Mouse (Mus musculus): ENCODE data around the gene Dpf3. TPM values are rescaled to one million over a fixed set of nuclear protein-coding genes. Genes with fewer than 3 reads are reported as not detected.

Dpf3 gene
- polyA plus RNA-seq, 1 experiment from 2014 or later = 3.0 TPM

GRCm38 (mm10) chr12:83466053-83466452, 21.5 kb downstream of the Dpf3 start:
- no peak overlapping the region for H3K4me2 ChIP-seq
- H3K4me3 ChIP-seq = no peak overlapping the region
- H3K9ac ChIP-seq = no peak overlapping the region
- H3K9me3 ChIP-seq = no peaks in the 10 kb centered on the region
- no peaks in the 10 kb centered on the region for H3K27me3 ChIP-seq
- no peak overlapping the region for H3K27ac ChIP-seq
- no peaks in the 10 kb centered on the region for H3K36me3 ChIP-seq
- 72% methylated on average over 4 of the region's 4 CpGs for WGBS
- no peak for ATAC-seq (ENCODE audit: insufficient number of reproducible peaks, insufficient read depth, low FRiP score, low TSS enrichment, low read depth)
- peaks cover 5% of the 10 kb centered on the region for H3K4me1 ChIP-seq

DNA sequence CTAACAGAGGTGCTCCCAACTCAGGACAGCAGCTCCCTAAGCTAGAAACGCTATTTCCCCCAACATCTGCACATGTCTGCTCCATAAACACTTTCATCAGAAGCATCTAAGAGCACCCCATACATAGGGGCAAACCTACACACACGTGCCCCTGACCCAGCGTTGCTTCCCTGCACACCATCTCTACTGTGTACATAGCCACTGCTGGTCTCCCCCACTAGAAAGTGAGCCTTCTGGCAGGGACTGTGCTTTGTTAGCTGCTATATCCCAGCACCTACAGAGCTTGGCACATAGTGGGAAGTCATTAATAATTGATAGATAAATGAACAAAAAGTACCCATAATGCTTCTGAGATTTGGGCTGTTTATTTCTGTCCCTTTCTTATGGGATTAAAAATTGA, 27.2 kb downstream of the Dpf3 start:
- Histone ChIP-seq H3K9ac (no peak overlapping the region), H3K27ac (no peak overlapping the region), H3K9me3 (no peaks in the 10 kb centered on the region), H3K4me2 (no peak overlapping the region), H3K36me3 (no peaks in the 10 kb centered on the region), H3K27me3 (no peaks in the 10 kb centered on the region), H3K4me1 (no peaks in the 10 kb centered on the region), H3K4me3 (no peak overlapping the region)
- no peak for ATAC-seq (ENCODE audit: insufficient number of reproducible peaks, insufficient read depth, low FRiP score, low TSS enrichment, low read depth)
- WGBS = 81% methylated on average over 3 of the region's 3 CpGs

GRCm38 (mm10) chr12:83454697-83455321, 32.7 kb downstream of the Dpf3 start:
- H3K4me3 ChIP-seq = no peak overlapping the region
- H3K27ac ChIP-seq = no peak overlapping the region
- H3K27me3 ChIP-seq = no peaks in the 10 kb centered on the region
- no peak overlapping the region for H3K4me2 ChIP-seq
- no peaks in the 10 kb centered on the region for H3K4me1 ChIP-seq
- ATAC-seq (ENCODE audit: insufficient number of reproducible peaks, insufficient read depth, low FRiP score, low TSS enrichment, low read depth) = no peak
- no peak overlapping the region for H3K9ac ChIP-seq
- WGBS = 71% methylated on average over 5 of the region's 5 CpGs
- H3K36me3 ChIP-seq = no peaks in the 10 kb centered on the region
- H3K9me3 ChIP-seq = no peaks in the 10 kb centered on the region

DNA sequence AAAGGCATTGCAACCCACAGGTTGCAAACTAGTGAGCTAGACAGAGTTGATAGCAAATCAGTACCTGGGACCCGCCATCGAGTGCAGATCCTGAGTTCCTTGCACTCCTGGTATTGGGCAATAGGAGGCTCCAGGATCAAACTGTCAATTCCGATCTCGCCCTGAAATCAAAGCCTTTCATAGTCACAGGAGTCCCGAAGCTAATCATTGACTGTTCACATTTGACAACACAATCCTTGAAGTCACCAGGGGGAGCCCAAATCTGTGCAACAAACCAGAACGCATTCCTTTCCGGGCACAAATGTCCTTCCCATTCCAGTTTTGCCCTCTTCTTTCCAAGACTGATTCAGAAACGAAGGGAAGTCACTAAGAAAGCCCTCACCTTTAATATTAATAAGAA, 35.7 kb downstream of the Dpf3 start:
- no peak for ATAC-seq (ENCODE audit: insufficient number of reproducible peaks, insufficient read depth, low FRiP score, low TSS enrichment, low read depth)
- Histone ChIP-seq H3K4me3 (no peak overlapping the region), H3K27ac (no peak overlapping the region), H3K27me3 (no peaks in the 10 kb centered on the region), H3K36me3 (no peaks in the 10 kb centered on the region), H3K9me3 (no peaks in the 10 kb centered on the region), H3K9ac (no peak overlapping the region), H3K4me2 (no peak overlapping the region), H3K4me1 (peaks cover 5% of the 10 kb centered on the region; the same call in 1 of the 2 replicates)
- 63% methylated on average over 8 of the region's 8 CpGs for WGBS

GRCm38 (mm10) chr12:83450471-83450870, 37.0 kb downstream of the Dpf3 start:
- Histone ChIP-seq H3K4me2 (no peak overlapping the region), H3K27me3 (no peaks in the 10 kb centered on the region), H3K4me1 (peaks cover 5% of the 10 kb centered on the region; the same call in 1 of the 2 replicates), H3K4me3 (no peak overlapping the region), H3K9ac (no peak overlapping the region), H3K27ac (no peak overlapping the region), H3K9me3 (no peaks in the 10 kb centered on the region), H3K36me3 (no peaks in the 10 kb centered on the region)
- 80% methylated on average over 1 of the region's 1 CpGs for WGBS
- ATAC-seq (ENCODE audit: insufficient number of reproducible peaks, insufficient read depth, low FRiP score, low TSS enrichment, low read depth) = no peak

DNA sequence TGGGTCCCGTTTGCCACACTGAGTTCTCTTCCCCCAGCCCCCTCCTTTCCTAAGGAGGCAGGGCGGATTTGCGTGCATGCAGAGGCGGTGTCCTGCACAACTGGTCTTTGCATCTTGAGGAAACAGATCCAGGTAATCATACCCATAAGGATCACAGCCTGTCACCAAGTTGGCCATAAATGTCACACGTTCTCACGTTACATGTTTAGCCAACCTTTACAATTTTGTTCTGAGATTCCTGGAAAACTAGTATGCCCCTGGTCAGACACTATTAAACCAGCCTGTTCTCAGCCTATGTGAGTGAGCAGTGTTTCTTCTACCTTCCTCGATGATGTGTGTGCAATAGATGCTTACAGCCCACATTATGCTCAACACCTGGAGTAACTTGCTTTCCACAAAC, 38.3 kb downstream of the Dpf3 start:
- Histone ChIP-seq H3K4me1 (peaks cover 5% of the 10 kb centered on the region; the same call in 1 of the 2 replicates), H3K27me3 (no peaks in the 10 kb centered on the region), H3K9me3 (no peaks in the 10 kb centered on the region), H3K36me3 (no peaks in the 10 kb centered on the region), H3K27ac (no peak overlapping the region), H3K4me3 (no peak overlapping the region), H3K9ac (no peak overlapping the region), H3K4me2 (no peak overlapping the region)
- 70% methylated on average over 7 of the region's 7 CpGs for WGBS
- no peak for ATAC-seq (ENCODE audit: insufficient number of reproducible peaks, insufficient read depth, low FRiP score, low TSS enrichment, low read depth)

DNA sequence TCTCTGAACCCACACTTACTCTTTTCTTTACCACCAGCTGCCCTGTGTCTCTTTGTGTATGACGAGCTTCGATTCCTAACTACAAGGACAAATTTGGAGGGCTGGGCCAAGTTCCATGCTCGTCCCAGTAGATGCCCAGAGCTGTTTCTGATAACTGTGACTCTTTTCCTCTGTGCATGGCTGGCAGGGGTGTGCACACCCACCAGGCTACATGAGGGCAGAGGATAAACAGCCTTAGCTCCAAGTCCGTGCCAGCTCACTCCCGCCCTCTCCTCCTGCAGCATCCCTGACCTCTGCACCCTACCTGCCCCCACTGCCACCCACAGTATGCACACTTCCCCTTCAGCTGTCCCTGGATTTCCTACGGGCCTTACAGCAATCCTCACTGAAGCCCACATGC, 41.9 kb downstream of the Dpf3 start:
- Histone ChIP-seq H3K4me2 (no peak overlapping the region), H3K27me3 (no peaks in the 10 kb centered on the region), H3K4me3 (no peak overlapping the region), H3K9ac (no peak overlapping the region), H3K9me3 (no peaks in the 10 kb centered on the region), H3K27ac (no peak overlapping the region), H3K36me3 (no peaks in the 10 kb centered on the region), H3K4me1 (peaks cover 5% of the 10 kb centered on the region; the same call in 1 of the 2 replicates)
- no peak for ATAC-seq (ENCODE audit: insufficient number of reproducible peaks, insufficient read depth, low FRiP score, low TSS enrichment, low read depth)
- 76% methylated on average over 6 of the region's 6 CpGs for WGBS

DNA sequence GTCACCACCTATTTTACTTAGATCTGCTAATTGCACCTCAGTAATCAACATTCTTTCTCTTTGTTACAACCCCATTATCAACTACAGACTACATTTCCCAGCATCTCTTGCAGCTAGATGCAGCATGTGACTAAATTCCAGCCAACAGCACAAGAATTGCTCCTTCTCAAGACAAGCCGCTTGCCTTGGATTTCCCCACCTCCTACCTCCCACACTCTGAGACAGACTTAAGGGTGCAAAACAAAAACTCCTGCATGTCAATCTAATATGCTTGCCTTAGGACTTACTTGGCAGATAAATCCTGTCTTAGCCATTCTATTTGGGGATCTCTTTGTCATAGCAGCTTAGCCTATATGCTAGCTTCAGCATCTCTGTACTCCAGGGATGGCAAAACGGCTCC, 43.1 kb downstream of the Dpf3 start:
- no peak overlapping the region for H3K4me3 ChIP-seq
- ATAC-seq (ENCODE audit: insufficient number of reproducible peaks, insufficient read depth, low FRiP score, low TSS enrichment, low read depth) = no peak
- no peak overlapping the region for H3K4me2 ChIP-seq
- peaks cover 5% of the 10 kb centered on the region; the same call in 1 of the 2 replicates for H3K4me1 ChIP-seq
- no peak overlapping the region for H3K9ac ChIP-seq
- H3K36me3 ChIP-seq = no peaks in the 10 kb centered on the region
- H3K9me3 ChIP-seq = no peaks in the 10 kb centered on the region
- 86% methylated on average over 2 of the region's 2 CpGs for WGBS
- H3K27me3 ChIP-seq = no peaks in the 10 kb centered on the region
- H3K27ac ChIP-seq = no peak overlapping the region

DNA sequence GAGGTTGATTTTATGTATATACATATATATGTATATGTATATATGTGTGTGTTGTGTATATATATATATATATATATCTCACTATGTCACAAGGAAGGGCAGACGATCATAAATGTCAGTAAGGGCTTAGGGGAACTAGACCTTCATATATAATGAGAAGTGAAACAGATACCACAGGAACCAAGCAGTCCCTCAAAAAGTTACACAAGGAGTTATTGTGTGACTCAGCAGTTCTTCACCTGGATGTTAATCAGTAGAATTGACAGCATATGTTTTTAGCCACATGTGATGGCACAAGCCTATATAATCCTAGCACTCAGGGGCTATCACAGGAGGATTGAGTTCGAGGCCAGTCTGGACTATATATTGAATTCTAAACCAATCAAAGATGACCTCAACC, 49.5 kb downstream of the Dpf3 start:
- Histone ChIP-seq H3K27me3 (no peaks in the 10 kb centered on the region), H3K4me3 (no peak overlapping the region), H3K27ac (no peak overlapping the region), H3K9me3 (no peaks in the 10 kb centered on the region), H3K36me3 (no peaks in the 10 kb centered on the region), H3K9ac (no peak overlapping the region), H3K4me2 (no peak overlapping the region), H3K4me1 (no peaks in the 10 kb centered on the region)
- ATAC-seq (ENCODE audit: insufficient number of reproducible peaks, insufficient read depth, low FRiP score, low TSS enrichment, low read depth) = no peak
- 76% methylated on average over 2 of the region's 2 CpGs for WGBS

GRCm38 (mm10) chr12:83433987-83434698, 53.4 kb downstream of the Dpf3 start:
- no peak overlapping the region for H3K27ac ChIP-seq
- WGBS = 58% methylated on average over 10 of the region's 10 CpGs
- H3K36me3 ChIP-seq = no peaks in the 10 kb centered on the region
- no peak overlapping the region for H3K4me2 ChIP-seq
- no peak overlapping the region for H3K9ac ChIP-seq
- no peak for ATAC-seq (ENCODE audit: insufficient number of reproducible peaks, insufficient read depth, low FRiP score, low TSS enrichment, low read depth)
- no peaks in the 10 kb centered on the region for H3K9me3 ChIP-seq
- no peaks in the 10 kb centered on the region for H3K27me3 ChIP-seq
- H3K4me1 ChIP-seq = no peaks in the 10 kb centered on the region
- H3K4me3 ChIP-seq = no peak overlapping the region

DNA sequence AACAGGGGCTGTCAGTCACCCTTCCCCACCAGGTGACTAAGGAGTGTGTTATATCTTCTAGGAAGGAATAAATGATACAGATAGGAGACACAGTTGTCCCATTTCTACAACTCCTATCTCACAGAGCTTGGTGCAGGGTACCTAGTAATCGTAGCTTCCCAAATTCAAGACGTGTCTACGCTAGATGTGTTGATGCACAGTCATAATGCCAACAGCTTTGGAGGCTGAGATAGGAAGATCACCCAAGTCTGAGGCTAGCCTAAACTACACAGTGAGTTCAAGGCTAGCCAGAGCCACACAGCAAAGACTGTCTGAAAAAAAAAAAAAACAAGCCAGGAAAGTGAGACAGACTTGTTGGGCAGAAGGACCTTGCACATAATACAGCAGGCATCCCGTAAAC, 54.1 kb downstream of the Dpf3 start:
- H3K4me2 ChIP-seq = no peak overlapping the region
- no peak overlapping the region for H3K4me3 ChIP-seq
- H3K9ac ChIP-seq = no peak overlapping the region
- no peaks in the 10 kb centered on the region for H3K36me3 ChIP-seq
- ATAC-seq (ENCODE audit: insufficient number of reproducible peaks, insufficient read depth, low FRiP score, low TSS enrichment, low read depth) = no peak
- H3K27ac ChIP-seq = no peak overlapping the region
- 90% methylated on average over 4 of the region's 4 CpGs for WGBS
- H3K4me1 ChIP-seq = no peaks in the 10 kb centered on the region
- no peaks in the 10 kb centered on the region for H3K27me3 ChIP-seq
- H3K9me3 ChIP-seq = no peaks in the 10 kb centered on the region

DNA sequence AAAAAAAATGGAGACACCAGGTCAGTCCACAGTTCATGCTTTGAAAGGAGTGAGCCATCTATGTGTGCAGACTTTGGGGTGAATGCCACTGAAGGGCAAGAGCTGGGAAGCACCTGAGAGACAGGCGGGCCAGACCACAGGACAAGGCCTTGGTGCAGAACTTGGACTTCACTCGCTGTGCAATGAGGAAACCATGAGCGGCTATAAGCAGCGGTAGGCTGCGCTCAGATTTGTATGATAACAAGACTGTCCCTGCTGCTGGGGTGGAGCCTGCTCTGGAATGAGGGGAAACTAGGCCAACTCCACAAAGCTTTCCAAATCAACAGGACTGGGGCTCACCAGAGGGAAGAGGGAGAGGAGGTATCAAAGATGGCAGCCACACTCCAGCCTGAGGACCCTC, 57.3 kb downstream of the Dpf3 start:
- Histone ChIP-seq H3K27ac (no peak overlapping the region), H3K36me3 (no peaks in the 10 kb centered on the region)
- 93% methylated on average over 5 of the region's 5 CpGs for WGBS

More for the DNA sequence above, 57.3 kb downstream of the Dpf3 start:
- H3K9me3 ChIP-seq = no peaks in the 10 kb centered on the region
- ATAC-seq (ENCODE audit: insufficient number of reproducible peaks, insufficient read depth, low FRiP score, low TSS enrichment, low read depth) = no peak
- no peak overlapping the region for H3K4me2 ChIP-seq
- no peak overlapping the region for H3K4me3 ChIP-seq
- no peak overlapping the region for H3K9ac ChIP-seq
- no peaks in the 10 kb centered on the region for H3K27me3 ChIP-seq
- H3K4me1 ChIP-seq = peaks cover 8% of the 10 kb centered on the region
